Mouse (Mus musculus) kidney, embryonic 15.5 days (tissue): Measurements from ENCODE around the gene Clca3a1. TPM values are rescaled to one million over a fixed set of nuclear protein-coding genes. Genes with fewer than 3 reads are reported as not detected.

Experiments used
- ATAC-seq: fragments of 200-750 bp; cut with Nextera tagmentation; replicated peaks from 2 replicates; pipeline ENCODE4 v1.8.0; 2017; ENCODE audit warnings: moderate TSS enrichment; ENCODE audit not compliant: low FRiP score
- H3K27ac ChIP-seq: fragments of 300-500 bp; sonication (generic); 2 replicates; pipeline ENCODE4 v1.5.1; 2015; ENCODE audit warnings: mild to moderate bottlenecking, inconsistent platforms
- H3K27me3 ChIP-seq: fragments of 300-500 bp; sonication (generic); 2 replicates; pipeline ENCODE4 v1.6.1; 2015; ENCODE audit warnings: inconsistent platforms
- H3K36me3 ChIP-seq: fragments of 300-500 bp; sonication (generic); 2 replicates; pipeline ENCODE4 v1.6.1; 2015; ENCODE audit warnings: inconsistent platforms
- H3K4me1 ChIP-seq: fragments of 300-500 bp; sonication (generic); 2 replicates; pipeline ENCODE4 v1.6.1; 2015; ENCODE audit warnings: inconsistent platforms
- H3K4me2 ChIP-seq: fragments of 300-500 bp; sonication (generic); 2 replicates; pipeline ENCODE4 v1.6.1; 2015; ENCODE audit warnings: moderate library complexity, mild to moderate bottlenecking, inconsistent platforms
- H3K4me3 ChIP-seq: fragments of 300-500 bp; sonication (generic); replicated peaks from 2 replicates; pipeline ENCODE4 v1.5.1; 2015; ENCODE audit warnings: mild to moderate bottlenecking, inconsistent platforms
- H3K9ac ChIP-seq: fragments of 300-500 bp; sonication (generic); 2 replicates; pipeline ENCODE4 v1.6.1; 2015; ENCODE audit warnings: mild to moderate bottlenecking, inconsistent platforms
- H3K9me3 ChIP-seq: fragments of 300-500 bp; sonication (generic); replicated peaks from 2 replicates; pipeline ENCODE4 v1.6.1; 2016; ENCODE audit warnings: inconsistent platforms
- WGBS: fragments of 180-500 bp; shearing (Covaris S2); methylation state at CpG from one replicate; pipeline ENCODE4 v1.1.7; 2015; ENCODE audit warnings: mixed read lengths; 5-methylcytosine and 5-hydroxymethylcytosine counted together
- polyA plus RNA-seq: library from polyadenylated mRNA; unstranded; fragments of >200 nt; fragmentation: Nextera tagmentation; extraction: Ambion mirVana; gene quantifications from 2 replicates; pipeline ENCODE4 v1.2.1, GENCODE M21; 2015

Clca3a1 gene
- polyA plus RNA-seq, 1 experiment from 2014 or later = 11.4 TPM

- Histone ChIP-seq H3K4me1 (peaks cover 44% of the 10 kb centered on the region), H3K9me3 (no peaks in the 10 kb centered on the region), H3K36me3 (peaks cover 12% of the 10 kb centered on the region), H3K4me3 (no peak overlapping the region), H3K4me2 (no peak overlapping the region), H3K27me3 (no peaks in the 10 kb centered on the region), H3K9ac (no peak overlapping the region), H3K27ac (no peak overlapping the region)
- ATAC-seq = no peak
- 82% methylated on average over 3 of the region's 3 CpGs for WGBS
These were observed 43.7 kb downstream of the Clca3a1 start for GRCm38 (mm10) chr3:144717121-144717520.

DNA sequence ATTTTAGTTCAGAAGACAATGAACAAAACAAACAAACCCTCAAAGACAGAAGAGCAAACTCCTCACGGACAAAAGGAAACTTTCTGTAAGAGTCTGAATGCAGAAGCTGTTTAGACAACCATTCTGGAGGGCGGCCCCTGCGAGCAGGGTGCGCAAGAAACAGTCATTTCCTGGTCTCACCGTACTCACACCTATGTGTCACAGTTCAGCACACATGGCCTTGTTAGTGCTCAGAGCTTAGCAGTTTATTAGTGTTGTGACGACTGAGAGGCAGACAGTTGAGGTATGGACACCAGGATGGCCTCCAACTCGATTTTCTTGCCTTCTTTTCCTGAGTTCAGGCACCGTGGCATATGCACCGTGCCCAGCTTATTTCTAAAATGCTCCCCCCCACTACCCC lies 44.9 kb downstream of the Clca3a1 start:
- H3K36me3 ChIP-seq = peaks cover 23% of the 10 kb centered on the region
- 34% methylated on average over 9 of the region's 9 CpGs for WGBS
- H3K4me2 ChIP-seq = no peak overlapping the region
- H3K9ac ChIP-seq = no peak overlapping the region
- no peak overlapping the region for H3K27ac ChIP-seq
- H3K9me3 ChIP-seq = no peaks in the 10 kb centered on the region
- H3K4me3 ChIP-seq = no peak overlapping the region
- peaks cover 37% of the 10 kb centered on the region for H3K4me1 ChIP-seq
- H3K27me3 ChIP-seq = no peaks in the 10 kb centered on the region
- no peak for ATAC-seq

DNA sequence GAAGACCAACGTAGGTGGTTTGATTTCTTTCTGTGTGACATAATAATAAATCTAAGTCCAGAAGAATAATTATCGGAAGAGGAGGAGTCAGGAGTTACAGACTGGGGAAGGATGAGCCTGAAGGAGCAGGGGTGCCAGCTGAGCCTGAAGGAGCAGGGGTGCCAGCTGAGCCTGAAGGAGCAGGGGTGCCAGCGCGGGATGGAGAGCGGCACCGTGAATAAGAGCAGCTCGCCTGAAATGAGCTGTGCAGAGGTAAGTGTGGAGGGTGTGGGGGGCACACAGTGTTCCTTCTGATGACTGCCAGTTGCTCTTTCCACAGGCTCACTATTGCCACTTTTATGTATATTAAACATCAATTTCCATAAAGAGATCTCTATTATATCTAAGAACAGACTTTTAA lies 45.7 kb downstream of the Clca3a1 start:
- Histone ChIP-seq H3K4me3 (no peak overlapping the region), H3K9ac (no peak overlapping the region), H3K36me3 (peaks cover 30% of the 10 kb centered on the region), H3K27me3 (no peaks in the 10 kb centered on the region), H3K4me1 (peaks cover 32% of the 10 kb centered on the region), H3K27ac (no peak overlapping the region), H3K9me3 (no peaks in the 10 kb centered on the region), H3K4me2 (no peak overlapping the region)
- WGBS = 79% methylated on average over 7 of the region's 7 CpGs
- ATAC-seq = no peak

GRCm38 (mm10) chr3:144714606-144715005 lies 46.2 kb downstream of the Clca3a1 start:
- WGBS = 84% methylated on average over 8 of the region's 8 CpGs
- no peak overlapping the region for H3K27ac ChIP-seq
- H3K4me2 ChIP-seq = no peak overlapping the region
- no peak overlapping the region for H3K9ac ChIP-seq
- no peaks in the 10 kb centered on the region for H3K9me3 ChIP-seq
- H3K27me3 ChIP-seq = no peaks in the 10 kb centered on the region
- no peak overlapping the region for H3K4me3 ChIP-seq
- peaks cover 34% of the 10 kb centered on the region for H3K36me3 ChIP-seq
- H3K4me1 ChIP-seq = peaks cover 32% of the 10 kb centered on the region
- ATAC-seq = no peak

- 54% methylated on average over 7 of the region's 7 CpGs for WGBS
- peaks cover 32% of the 10 kb centered on the region for H3K4me1 ChIP-seq
- peaks cover 37% of the 10 kb centered on the region for H3K36me3 ChIP-seq
- no peak overlapping the region for H3K4me3 ChIP-seq
- H3K27ac ChIP-seq = no peak overlapping the region
- H3K4me2 ChIP-seq = no peak overlapping the region
- no peak overlapping the region for H3K9ac ChIP-seq
- no peak for ATAC-seq
- no peaks in the 10 kb centered on the region for H3K9me3 ChIP-seq
- H3K27me3 ChIP-seq = no peaks in the 10 kb centered on the region
These were observed 46.7 kb downstream of the Clca3a1 start for GRCm38 (mm10) chr3:144714126-144714525.

DNA sequence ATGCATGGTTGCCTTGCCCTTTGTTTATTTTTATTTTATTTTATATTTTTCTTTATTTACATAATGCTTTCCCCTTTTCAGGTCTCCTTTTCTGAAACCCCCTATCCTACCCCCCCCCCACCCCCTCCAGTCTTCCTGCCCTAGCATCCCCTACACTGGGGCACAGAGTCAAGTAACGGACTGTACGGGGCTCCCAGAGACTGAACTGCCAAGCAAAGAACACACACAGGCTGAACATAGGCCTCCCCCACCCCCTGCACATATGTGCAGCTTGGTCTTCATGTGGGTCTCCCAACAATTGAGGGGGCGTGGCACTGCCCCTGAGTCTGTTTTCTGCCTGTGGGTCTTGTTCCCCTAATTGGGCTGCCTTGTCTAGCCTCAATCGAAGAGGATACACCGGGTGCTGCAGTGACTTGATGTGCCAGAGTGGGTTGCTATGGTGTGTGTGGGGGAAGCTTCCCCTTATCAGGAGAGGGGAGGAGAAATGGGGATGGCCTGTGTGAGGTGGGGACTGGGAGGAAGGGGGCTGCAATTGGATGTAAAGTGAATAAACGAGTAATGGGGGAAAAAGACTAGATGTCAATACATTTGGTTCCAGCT lies 49.1 kb downstream of the Clca3a1 start:
- Histone ChIP-seq H3K9ac (no peak overlapping the region), H3K4me1 (peaks cover 20% of the 10 kb centered on the region), H3K36me3 (peaks cover 54% of the 10 kb centered on the region), H3K27me3 (no peaks in the 10 kb centered on the region), H3K4me3 (no peak overlapping the region), H3K9me3 (no peaks in the 10 kb centered on the region), H3K4me2 (no peak overlapping the region), H3K27ac (no peak overlapping the region)
- whole genome bisulfite sequencing = 88% methylated on average over 6 of the region's 6 CpGs
- no peak for ATAC-seq

DNA sequence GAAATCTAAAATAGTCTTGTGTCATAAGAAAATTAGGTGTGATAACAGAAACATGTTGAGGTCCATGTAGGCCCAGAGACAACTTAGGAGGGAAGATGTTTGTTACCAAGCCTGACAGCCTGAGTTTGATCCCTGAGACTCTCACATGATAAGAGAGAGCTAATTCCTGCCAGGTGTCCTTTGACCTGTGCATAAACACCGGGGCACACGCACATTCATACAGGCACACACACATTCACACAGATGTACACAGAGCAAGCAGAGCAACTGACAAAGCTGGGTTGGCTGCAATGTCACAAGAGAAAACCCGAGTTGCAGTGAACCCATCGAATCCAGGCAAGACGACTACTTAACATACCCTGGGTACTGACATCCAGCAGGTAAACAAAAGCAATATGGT lies 52.2 kb downstream of the Clca3a1 start:
- Histone ChIP-seq H3K36me3 (peaks cover 70% of the 10 kb centered on the region), H3K4me3 (no peak overlapping the region), H3K27me3 (no peaks in the 10 kb centered on the region), H3K4me2 (no peak overlapping the region), H3K9me3 (no peaks in the 10 kb centered on the region), H3K9ac (no peak overlapping the region), H3K27ac (no peak overlapping the region), H3K4me1 (no peaks in the 10 kb centered on the region)
- WGBS = 88% methylated on average over 5 of the region's 5 CpGs
- ATAC-seq = no peak

- peaks cover 64% of the 10 kb centered on the region for H3K36me3 ChIP-seq
- ATAC-seq = no peak
These were observed 56.8 kb downstream of the Clca3a1 start for GRCm38 (mm10) chr3:144703959-144704358.

DNA sequence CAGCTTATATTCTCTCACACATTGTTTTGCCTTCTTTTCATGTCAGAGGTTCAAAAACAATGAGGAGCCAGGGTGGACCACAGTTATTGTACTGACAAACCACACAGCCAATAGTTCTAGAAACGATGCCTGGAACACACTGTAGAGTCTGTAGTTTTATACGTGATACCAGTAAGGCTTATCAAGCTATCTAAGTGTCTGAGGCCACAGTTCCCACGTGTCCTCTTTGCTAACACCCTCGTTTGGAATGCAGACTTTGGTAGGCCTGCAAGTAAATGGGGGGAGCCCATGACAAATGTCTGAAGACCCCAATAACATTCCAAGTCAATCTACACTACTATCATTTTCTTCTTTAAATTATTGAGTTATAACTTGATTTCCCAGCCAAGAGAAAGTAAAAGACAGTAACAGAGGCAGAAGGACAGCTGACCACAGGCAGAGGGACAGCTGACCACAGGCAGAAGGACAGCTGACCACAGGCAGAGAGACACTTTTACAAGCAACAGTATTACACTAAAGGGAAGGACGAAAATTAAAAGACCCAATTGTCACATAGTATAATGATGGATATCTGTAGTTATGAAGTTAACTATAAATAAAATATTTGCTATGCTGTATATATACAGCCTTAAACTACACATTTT lies 61.9 kb downstream of the Clca3a1 start:
- peaks cover 78% of the 10 kb centered on the region for H3K36me3 ChIP-seq

More at GRCm38 (mm10) chr3:144703959-144704358, 56.8 kb downstream of the Clca3a1 start:
- WGBS = 88% methylated on average over 6 of the region's 6 CpGs
- H3K27me3 ChIP-seq = no peaks in the 10 kb centered on the region
- H3K4me2 ChIP-seq = no peak overlapping the region
- no peak overlapping the region for H3K27ac ChIP-seq
- no peak overlapping the region for H3K4me3 ChIP-seq
- no peaks in the 10 kb centered on the region for H3K9me3 ChIP-seq
- H3K9ac ChIP-seq = no peak overlapping the region
- no peaks in the 10 kb centered on the region for H3K4me1 ChIP-seq

DNA sequence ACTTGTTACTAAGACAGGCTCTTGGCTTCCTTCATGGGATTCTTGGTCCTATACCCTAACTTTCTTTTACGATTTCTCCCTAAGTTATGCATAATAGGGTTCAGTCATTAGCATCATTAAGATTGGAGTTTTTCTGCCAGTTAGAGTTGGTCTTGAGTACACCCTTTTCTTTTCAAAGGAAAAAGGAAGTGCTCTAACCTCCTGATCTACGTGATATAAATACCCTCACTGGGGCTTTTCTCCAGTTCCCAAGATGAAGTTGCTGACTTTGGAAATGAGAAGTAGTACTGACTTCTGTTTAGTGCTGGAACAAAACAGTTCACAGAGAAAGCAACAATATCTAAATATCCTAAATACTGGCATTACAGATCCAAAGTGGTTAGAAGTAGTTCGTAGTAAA lies 62.8 kb downstream of the Clca3a1 start:
- Histone ChIP-seq H3K27ac (no peak overlapping the region), H3K9ac (no peak overlapping the region), H3K9me3 (no peaks in the 10 kb centered on the region), H3K4me3 (no peak overlapping the region), H3K36me3 (peaks cover 78% of the 10 kb centered on the region), H3K4me1 (no peaks in the 10 kb centered on the region), H3K4me2 (no peak overlapping the region), H3K27me3 (no peaks in the 10 kb centered on the region)
- WGBS = 82% methylated on average over 3 of the region's 3 CpGs
- ATAC-seq = no peak

More for the DNA sequence above, 61.9 kb downstream of the Clca3a1 start:
- Histone ChIP-seq H3K27me3 (no peaks in the 10 kb centered on the region), H3K4me2 (no peak overlapping the region), H3K9ac (no peak overlapping the region), H3K4me1 (no peaks in the 10 kb centered on the region), H3K9me3 (no peaks in the 10 kb centered on the region), H3K4me3 (no peak overlapping the region), H3K27ac (no peak overlapping the region)
- 85% methylated on average over 5 of the region's 5 CpGs for WGBS
- no peak for ATAC-seq

- no peak for ATAC-seq
- Histone ChIP-seq H3K27ac (no peak overlapping the region), H3K9ac (no peak overlapping the region), H3K36me3 (peaks cover 77% of the 10 kb centered on the region), H3K27me3 (no peaks in the 10 kb centered on the region), H3K4me1 (no peaks in the 10 kb centered on the region), H3K9me3 (no peaks in the 10 kb centered on the region), H3K4me2 (no peak overlapping the region), H3K4me3 (no peak overlapping the region)
- 79% methylated on average over 5 of the region's 5 CpGs for WGBS
These were observed 63.6 kb downstream of the Clca3a1 start for GRCm38 (mm10) chr3:144697154-144697553.

- Histone ChIP-seq H3K9ac (no peak overlapping the region), H3K27ac (no peak overlapping the region), H3K4me3 (no peak overlapping the region), H3K9me3 (no peaks in the 10 kb centered on the region), H3K4me1 (no peaks in the 10 kb centered on the region), H3K27me3 (no peaks in the 10 kb centered on the region), H3K4me2 (no peak overlapping the region), H3K36me3 (peaks cover 80% of the 10 kb centered on the region)
- WGBS = 86% methylated on average over 7 of the region's 7 CpGs
- ATAC-seq = no peak
These were observed 65.8 kb downstream of the Clca3a1 start for GRCm38 (mm10) chr3:144694941-144695340.

DNA sequence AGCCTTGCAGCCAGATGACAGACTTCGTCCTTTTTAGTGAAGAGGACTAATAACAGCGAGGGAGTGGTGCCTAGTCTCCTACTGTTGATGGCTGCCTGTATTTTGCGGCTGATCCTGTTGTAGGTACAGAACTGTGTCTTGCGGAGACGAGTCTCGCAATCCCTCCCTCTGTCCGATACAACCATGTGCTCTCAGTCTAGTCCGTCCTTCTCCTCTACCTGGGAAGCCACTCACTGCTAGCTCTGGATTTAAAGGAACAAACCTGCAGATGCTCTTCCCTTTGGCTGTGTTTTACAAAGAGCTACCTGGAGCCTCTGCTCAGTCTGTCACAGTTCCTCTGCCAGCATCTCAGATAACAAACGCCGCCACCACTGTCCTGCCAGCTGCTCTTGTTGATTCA lies 66.7 kb downstream of the Clca3a1 start:
- no peaks in the 10 kb centered on the region for H3K27me3 ChIP-seq
- H3K4me1 ChIP-seq = peaks cover 5% of the 10 kb centered on the region
- no peak overlapping the region for H3K4me2 ChIP-seq
- peaks cover 75% of the 10 kb centered on the region for H3K36me3 ChIP-seq
- no peak overlapping the region for H3K27ac ChIP-seq
- H3K4me3 ChIP-seq = no peak overlapping the region
- H3K9ac ChIP-seq = no peak overlapping the region
- WGBS = 90% methylated on average over 10 of the region's 10 CpGs
- H3K9me3 ChIP-seq = no peaks in the 10 kb centered on the region
- ATAC-seq = no peak
